Mouse (Mus musculus) kidney, adult 2 months (tissue): ENCODE measurements around the gene D430041D05Rik.

Experiments used
- CTCF ChIP-seq: fragments of 200-500 bp; conservative IDR thresholded peaks from 2 replicates; pipeline ENCODE4 v1.5.1; 2011; ENCODE audit warnings: low read depth, mild to moderate bottlenecking, control low read depth, low read length, moderate library complexity, mixed read lengths; ENCODE audit not compliant: insufficient read depth, insufficient read length
- POLR2A ChIP-seq: fragments of 200-500 bp; IDR thresholded peaks from one replicate; pipeline ENCODE4 v1.6.1; 2011; ENCODE audit warnings: low read depth, low read length, control low read depth

DNA sequence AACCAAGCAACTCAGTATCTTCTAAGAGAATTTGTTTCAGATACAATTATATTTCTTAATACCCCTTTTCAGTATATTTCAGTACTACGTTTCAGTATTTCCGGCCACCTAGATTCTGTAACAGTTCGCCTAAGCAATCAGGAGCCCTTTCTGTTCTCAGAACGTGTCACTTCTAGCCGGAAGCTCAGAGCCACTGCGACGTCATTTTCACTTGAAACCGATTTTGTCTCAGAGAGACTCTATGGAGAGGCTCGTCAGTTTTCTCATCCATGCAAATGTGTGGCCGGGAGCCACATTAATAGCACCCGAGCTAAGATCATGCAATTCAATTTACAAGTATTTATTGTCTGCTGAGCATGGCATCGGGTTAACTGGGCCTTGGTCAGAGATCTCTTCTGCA, 266.8 kb downstream of the D430041D05Rik start:
- TF ChIP-seq CTCF (no peak), POLR2A (no peak)
